Mouse (Mus musculus) lung, embryonic 14.5 days (tissue): ENCODE measurements at regions not wholly inside any gene's neighbourhood (a gene's known extent, or its start where the extent isn't known, plus 50 kb on each side); places are given as distances from the start of the nearest gene placed in this dataset.

Experiments used
- ATAC-seq: fragments of 200-750 bp; cut with Nextera tagmentation; 2 replicates; pipeline ENCODE4 v1.8.0; 2017; ENCODE audit warnings: mild to moderate bottlenecking, moderate TSS enrichment, moderate library complexity; ENCODE audit not compliant: insufficient read depth
- DNase-seq: peaks from one replicate; pipeline ENCODE4 v3.0.0-alpha.2; 2015
- H3K27ac ChIP-seq: fragments of 300-500 bp; sonication (generic); 2 replicates; pipeline ENCODE4 v1.5.1; 2014; ENCODE audit warnings: low read depth, mild to moderate bottlenecking, moderate library complexity
- H3K27me3 ChIP-seq: fragments of 300-500 bp; sonication (generic); 2 replicates; pipeline ENCODE4 v1.6.1; 2014; ENCODE audit warnings: low read length, control low read depth; ENCODE audit not compliant: insufficient read depth
- H3K36me3 ChIP-seq: fragments of 300-500 bp; sonication (generic); 2 replicates; pipeline ENCODE4 v1.6.1; 2014; ENCODE audit warnings: control low read depth; ENCODE audit not compliant: insufficient read depth
- H3K4me1 ChIP-seq: fragments of 300-500 bp; sonication (generic); 2 replicates; pipeline ENCODE4 v1.6.1; 2014; ENCODE audit warnings: antibody characterized with exemption, control low read depth; ENCODE audit not compliant: insufficient read depth
- H3K4me2 ChIP-seq: fragments of 300-500 bp; sonication (generic); 2 replicates; pipeline ENCODE4 v1.6.1; 2014; ENCODE audit warnings: mild to moderate bottlenecking
- H3K4me3 ChIP-seq: fragments of 300-500 bp; sonication (generic); 2 replicates; pipeline ENCODE4 v1.5.1; 2014; ENCODE audit warnings: low read depth, low read length
- H3K9ac ChIP-seq: fragments of 300-500 bp; sonication (generic); 2 replicates; pipeline ENCODE4 v1.6.1; 2014
- H3K9me3 ChIP-seq: fragments of 300-500 bp; sonication (generic); 2 replicates; pipeline ENCODE4 v1.6.1; 2016; ENCODE audit warnings: low read depth, low read length, control low read depth
- CTCF ChIP-seq: IDR thresholded peaks from 2 replicates; pipeline ENCODE4 v1.5.1; 2016; ENCODE audit warnings: antibody characterized with exemption, low read depth
- WGBS: fragments of 180-500 bp; shearing (Covaris S2); extraction: QIAGEN DNeasy Blood & Tissue Kit; methylation state at CpG from one replicate; pipeline ENCODE4 v1.1.7; 2014; 5-methylcytosine and 5-hydroxymethylcytosine counted together

- no peaks in the 10 kb centered on the region for H3K9me3 ChIP-seq
- no peak overlapping the region for H3K27ac ChIP-seq
- H3K27me3 ChIP-seq = no peaks in the 10 kb centered on the region
- no peaks in the 10 kb centered on the region for H3K4me1 ChIP-seq
- H3K4me2 ChIP-seq = no peak overlapping the region
- DNase-seq (no peak), ATAC-seq (no peak)
- WGBS = 55% methylated on average over 2 of the region's 2 CpGs
- TF ChIP-seq CTCF = no peak
- H3K36me3 ChIP-seq = no peaks in the 10 kb centered on the region
- no peak overlapping the region for H3K4me3 ChIP-seq
- no peak overlapping the region for H3K9ac ChIP-seq
These were observed 534.6 kb downstream of the Gsdmc2 start for GRCm38 (mm10) chr15:63310426-63310825.

GRCm38 (mm10) chr15:63299311-63299710, 545.7 kb downstream of the Gsdmc2 start:
- ATAC-seq = no peak

GRCm38 (mm10) chr15:63288534-63288933, 556.4 kb downstream of the Gsdmc2 start:
- Histone ChIP-seq H3K27me3 (no peaks in the 10 kb centered on the region), H3K36me3 (no peaks in the 10 kb centered on the region), H3K9me3 (no peaks in the 10 kb centered on the region), H3K27ac (no peak overlapping the region), H3K4me1 (no peaks in the 10 kb centered on the region), H3K4me3 (no peak overlapping the region), H3K9ac (no peak overlapping the region), H3K4me2 (no peak overlapping the region)
- no peak for DNase-seq
- no peak for TF ChIP-seq CTCF
- ATAC-seq = no peak

More at GRCm38 (mm10) chr15:63299311-63299710, 545.7 kb downstream of the Gsdmc2 start:
- no peak overlapping the region for H3K9ac ChIP-seq
- no peak overlapping the region for H3K4me3 ChIP-seq
- no peak overlapping the region for H3K27ac ChIP-seq
- no peaks in the 10 kb centered on the region for H3K36me3 ChIP-seq
- DNase-seq = no peak
- 85% methylated on average over 4 of the region's 4 CpGs for WGBS
- H3K4me2 ChIP-seq = no peak overlapping the region
- no peaks in the 10 kb centered on the region for H3K9me3 ChIP-seq
- no peaks in the 10 kb centered on the region for H3K27me3 ChIP-seq
- H3K4me1 ChIP-seq = no peaks in the 10 kb centered on the region
- no peak for TF ChIP-seq CTCF

- no peak overlapping the region for H3K9ac ChIP-seq
- TF ChIP-seq CTCF = no peak
- no peaks in the 10 kb centered on the region for H3K27me3 ChIP-seq
- H3K36me3 ChIP-seq = no peaks in the 10 kb centered on the region
- DNase-seq (no peak), ATAC-seq (no peak)
- WGBS = 66% methylated on average over 1 of the region's 1 CpGs
- no peak overlapping the region for H3K4me2 ChIP-seq
- no peaks in the 10 kb centered on the region for H3K9me3 ChIP-seq
- H3K27ac ChIP-seq = no peak overlapping the region
- no peak overlapping the region for H3K4me3 ChIP-seq
- no peaks in the 10 kb centered on the region for H3K4me1 ChIP-seq
These were observed 559.0 kb downstream of the Gsdmc2 start for GRCm38 (mm10) chr15:63286026-63286425.

- Histone ChIP-seq H3K4me1 (no peaks in the 10 kb centered on the region), H3K27me3 (no peaks in the 10 kb centered on the region), H3K4me3 (no peak overlapping the region), H3K27ac (no peak overlapping the region), H3K9ac (no peak overlapping the region), H3K4me2 (no peak overlapping the region), H3K36me3 (no peaks in the 10 kb centered on the region), H3K9me3 (no peaks in the 10 kb centered on the region)
- no peak for DNase-seq
- ATAC-seq = no peak
- 86% methylated on average over 2 of the region's 2 CpGs for WGBS
- no peak for TF ChIP-seq CTCF
These were observed 574.6 kb downstream of the Gsdmc2 start for GRCm38 (mm10) chr15:63270381-63270780.

GRCm38 (mm10) chr15:63265845-63266244, 579.1 kb downstream of the Gsdmc2 start:
- no peaks in the 10 kb centered on the region for H3K36me3 ChIP-seq
- no peak for DNase-seq
- H3K4me3 ChIP-seq = no peak overlapping the region
- no peak for TF ChIP-seq CTCF
- H3K27ac ChIP-seq = no peak overlapping the region
- no peaks in the 10 kb centered on the region for H3K27me3 ChIP-seq
- ATAC-seq = no peak
- H3K9ac ChIP-seq = no peak overlapping the region
- WGBS = 63% methylated on average over 1 of the region's 1 CpGs
- no peaks in the 10 kb centered on the region for H3K9me3 ChIP-seq
- no peak overlapping the region for H3K4me2 ChIP-seq
- no peaks in the 10 kb centered on the region for H3K4me1 ChIP-seq

GRCm38 (mm10) chr15:63255736-63256135, 589.2 kb downstream of the Gsdmc2 start:
- no peaks in the 10 kb centered on the region for H3K36me3 ChIP-seq
- DNase-seq = no peak
- H3K27me3 ChIP-seq = no peaks in the 10 kb centered on the region
- no peak overlapping the region for H3K4me3 ChIP-seq
- no peak for TF ChIP-seq CTCF
- no peaks in the 10 kb centered on the region for H3K9me3 ChIP-seq
- no peak overlapping the region for H3K9ac ChIP-seq
- H3K27ac ChIP-seq = no peak overlapping the region
- no peak for ATAC-seq
- no peak overlapping the region for H3K4me2 ChIP-seq
- H3K4me1 ChIP-seq = no peaks in the 10 kb centered on the region
- WGBS = 79% methylated on average over 2 of the region's 2 CpGs

GRCm38 (mm10) chr15:63252781-63253340, 592.1 kb downstream of the Gsdmc2 start:
- DNase-seq (peak; percentile 26), ATAC-seq (0 out of 2 replicates have a peak, but pooled peaks have one; percentile 14)
- WGBS = 46% methylated on average over 1 of the region's 1 CpGs

More at GRCm38 (mm10) chr15:63252781-63253340, 592.1 kb downstream of the Gsdmc2 start:
- Histone ChIP-seq H3K27ac (no peak overlapping the region), H3K4me1 (no peaks in the 10 kb centered on the region), H3K36me3 (no peaks in the 10 kb centered on the region), H3K4me2 (no peak overlapping the region), H3K9ac (no peak overlapping the region), H3K9me3 (no peaks in the 10 kb centered on the region), H3K4me3 (no peak overlapping the region), H3K27me3 (no peaks in the 10 kb centered on the region)
- TF ChIP-seq CTCF = no peak
